Mouse (Mus musculus) mouse embryonic stem cell (cell line): ENCODE data around the gene Hyal1.

Source experiments
- in situ Hi-C, 2 experiments: fragments of 300-500 bp; cut with MboI; formaldehyde crosslinking; loops; 1 replicate in 1 of 2; 3 replicates in 1 of 2; pipeline ENCODE4 v1.14.3; 2019 to 2020; ENCODE audit warnings: low sequenced_read_pairs in 2 of 2, low pct_unique_long_range_greater_than_20kb in 1 of 2, mixed read lengths in 1 of 2; ENCODE audit not compliant: unreplicated experiment in 1 of 2

Hyal1 gene

GRCm38 (mm10) chr9:107606591-107606990 is 29.9 kb downstream of the Hyal1 start:
- in situ Hi-C loops = loop anchor here in 1 of 2 experiments (5.0 kb wide), 1 partner anchor 36 kb away; no protein-coding TSS in a partner anchor

GRCm38 (mm10) chr9:107607036-107607435 is 30.3 kb downstream of the Hyal1 start:
- in situ Hi-C loops = loop anchor here in 1 of 2 experiments (5.0 kb wide), 1 partner anchor 35 kb away; no protein-coding TSS in a partner anchor

GRCm38 (mm10) chr9:107607653-107608245 is 31.0 kb downstream of the Hyal1 start:
- in situ Hi-C loops = loop anchor here in 1 of 2 experiments (5.0 kb wide), 1 partner anchor 35 kb away; no protein-coding TSS in a partner anchor

GRCm38 (mm10) chr9:107608741-107609432 is 32.2 kb downstream of the Hyal1 start, which contains the start of gene Sema3b:
Gene Sema3b, minus strand, starts transcription at chr9:107609229.
- in situ Hi-C loops = loop anchor here in 1 of 2 experiments (5.0 kb wide), 1 partner anchor 33 kb away; no protein-coding TSS in a partner anchor

GRCm38 (mm10) chr9:107609433-107609830 is 32.7 kb downstream of the Hyal1 start:
- in situ Hi-C loops = loop anchor here in 1 of 2 experiments (5.0 kb wide), 1 partner anchor 33 kb away; no protein-coding TSS in a partner anchor

- in situ Hi-C loops = no loop called here
Measured at GRCm38 (mm10) chr9:107611456-107612190, 34.9 kb downstream of the Hyal1 start.

GRCm38 (mm10) chr9:107612191-107612944 is 35.6 kb downstream of the Hyal1 start:
- in situ Hi-C loops = no loop called here

GRCm38 (mm10) chr9:107612945-107613569 is 36.3 kb downstream of the Hyal1 start:
- in situ Hi-C loops = no loop called here

- in situ Hi-C loops = no loop called here
Measured at GRCm38 (mm10) chr9:107615035-107615434, 38.3 kb downstream of the Hyal1 start.

GRCm38 (mm10) chr9:107617461-107617860 is 40.7 kb downstream of the Hyal1 start:
- in situ Hi-C loops = no loop called here

GRCm38 (mm10) chr9:107618098-107618497 is 41.4 kb downstream of the Hyal1 start:
- in situ Hi-C loops = no loop called here

- in situ Hi-C loops = no loop called here
Measured at GRCm38 (mm10) chr9:107618778-107619545, 42.2 kb downstream of the Hyal1 start.

- in situ Hi-C loops = no loop called here
Measured at GRCm38 (mm10) chr9:107619546-107619879, 42.8 kb downstream of the Hyal1 start.

GRCm38 (mm10) chr9:107620954-107621353 is 44.2 kb downstream of the Hyal1 start:
- in situ Hi-C loops = no loop called here

- in situ Hi-C loops = no loop called here
Measured at GRCm38 (mm10) chr9:107624539-107624938, 47.8 kb downstream of the Hyal1 start.

- in situ Hi-C loops = no loop called here
Measured at GRCm38 (mm10) chr9:107624951-107625350, 48.2 kb downstream of the Hyal1 start.

GRCm38 (mm10) chr9:107625351-107626128 is 48.8 kb downstream of the Hyal1 start:
- in situ Hi-C loops = no loop called here
